Mouse (Mus musculus): ENCODE measurements at regions not wholly inside any gene's neighbourhood (a gene's known extent, or its start where the extent isn't known, plus 50 kb on each side); places are given as distances from the start of the nearest gene placed in this dataset.

GRCm38 (mm10) chr4:8370786-8371185 lies 131.9 kb upstream of the Car8 start:
- TF ChIP-seq CTCF (IDR thresholded peaks at IDR 0.05; ENCODE audit: low read depth, low read length) (no peak), TAL1 (conservative IDR thresholded peaks at IDR 0.05; ENCODE audit: low read depth, low read length) (no peak), GATA1 (IDR thresholded peaks at IDR 0.05; ENCODE audit: borderline replicate concordance, low read length) (no peak)

Data from G1E (cell line).